Mouse (Mus musculus) cerebellum, adult 11-12 months (tissue): Measurements from ENCODE around the gene Tex30.
A peak's percentile ranks its signal among the peaks of the same experiment; 100 is the strongest.
"Not testable (repeated sequence)": the region's sequence is repeated elsewhere in the genome, so short reads cannot be mapped to it uniquely, and the experiment has no call there.

Experiments used
- DNase-seq: peaks from one replicate; pipeline ENCODE4 v3.0.0; 2022

Tex30 gene

DNA sequence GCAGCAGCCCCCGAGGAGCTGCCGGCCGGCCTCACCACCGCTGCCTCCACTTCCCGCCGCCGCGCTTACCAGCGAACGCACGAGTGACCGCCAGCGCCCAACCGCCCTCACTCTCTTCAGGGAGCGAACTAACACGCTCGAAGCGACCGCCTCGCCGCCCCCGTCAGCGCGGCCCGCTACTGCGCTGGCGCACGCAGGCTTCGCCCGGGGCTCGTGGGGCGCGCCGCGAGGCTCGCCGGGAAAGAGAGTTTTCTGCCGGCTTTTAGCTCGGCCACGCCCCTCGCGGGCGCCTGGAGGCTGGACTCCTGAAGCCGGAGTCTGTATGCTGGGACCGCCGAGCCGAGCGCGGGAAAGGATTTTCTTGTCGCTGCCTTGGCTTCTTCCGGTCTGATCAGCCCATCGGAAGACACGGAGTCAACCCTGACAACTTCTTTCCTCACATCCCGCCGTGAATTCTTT is at the start of gene Tex30:
Gene Tex30 (minus strand): TSS at position 183 of the 459 bp plus-strand sequence.
- peak; percentile 92 for DNase-seq

DNA sequence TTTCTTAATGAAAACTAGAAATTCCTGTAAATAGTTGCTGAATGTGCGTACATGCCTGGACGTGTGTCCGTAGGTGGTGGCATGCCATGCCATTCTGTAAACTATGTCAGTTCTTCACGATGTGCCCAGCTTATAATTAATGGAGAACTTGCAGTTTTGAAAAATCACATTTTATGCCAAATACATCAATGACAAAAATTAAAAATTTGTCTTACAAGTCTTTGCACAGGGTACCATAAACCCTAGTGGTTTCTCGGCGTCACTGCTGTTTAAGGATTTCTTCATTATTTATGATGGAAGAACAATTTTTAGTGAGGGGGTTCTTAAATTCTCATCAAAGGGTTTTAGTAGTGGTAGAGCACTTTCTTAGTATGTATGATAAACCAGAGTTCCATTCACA is 46.5 kb upstream of the Tex30 start:
- no peak for DNase-seq

DNA sequence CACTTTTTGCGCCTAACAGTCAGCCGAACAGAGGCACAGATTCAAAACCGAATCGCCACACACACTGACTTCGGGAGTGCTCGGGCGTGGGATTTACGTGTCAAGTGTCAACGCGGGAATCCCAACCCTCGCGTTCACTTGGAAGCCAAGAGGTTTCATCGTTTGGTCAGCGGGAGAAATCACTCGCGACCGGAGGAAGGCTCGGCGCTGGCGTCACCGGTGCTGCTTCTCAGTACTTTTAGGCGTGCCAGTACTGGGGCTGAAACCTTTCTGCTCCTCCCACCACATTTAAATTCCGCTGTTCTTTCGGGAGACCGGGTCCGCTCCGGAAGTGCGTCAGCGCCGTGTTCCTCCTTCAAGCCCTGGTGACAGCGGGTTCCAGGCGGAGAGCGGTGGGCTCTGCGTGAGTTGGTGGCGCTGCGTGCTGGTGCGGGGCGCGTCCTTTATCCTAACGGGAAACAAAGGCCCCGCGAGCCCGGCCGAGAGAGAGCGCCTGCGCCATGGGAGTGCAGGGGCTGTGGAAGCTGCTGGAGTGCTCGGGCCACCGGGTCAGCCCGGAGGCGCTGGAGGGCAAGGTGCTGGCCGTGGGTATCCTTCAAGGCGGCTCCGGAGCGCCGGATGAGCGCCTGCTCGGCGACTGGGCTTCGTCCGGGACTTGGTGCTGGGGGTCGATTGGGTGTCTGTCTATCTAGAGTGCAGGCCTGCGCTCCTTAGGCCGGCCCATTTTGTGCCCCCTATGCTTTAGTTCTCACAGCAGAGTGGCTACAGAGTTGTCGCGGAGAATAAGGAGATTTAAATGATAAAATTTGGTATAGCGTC is 45.5 kb upstream of the Tex30 start, which contains the start of gene Ercc5:
Gene Ercc5 (plus strand): TSS at position 182 of the 819 bp plus-strand sequence.
- DNase-seq, result peak; percentile 81

DNA sequence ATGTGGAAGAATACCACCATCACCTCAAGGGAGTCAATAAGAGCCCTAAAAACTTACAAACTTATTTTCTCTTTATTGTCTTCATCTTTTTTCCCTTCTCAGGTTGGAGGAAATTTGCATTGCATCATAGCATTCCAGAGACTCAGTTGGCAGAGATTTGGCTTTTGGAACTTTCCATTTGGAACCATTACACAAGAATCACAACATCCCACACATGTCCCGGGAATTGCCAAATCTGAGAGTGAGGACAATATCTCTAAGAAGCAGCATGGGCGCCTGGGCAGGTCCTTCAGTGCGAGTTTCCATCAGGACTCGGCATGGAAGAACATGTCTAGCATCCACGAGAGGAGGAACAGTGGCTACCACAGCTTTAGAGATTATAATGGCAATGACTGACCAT is 40.5 kb upstream of the Tex30 start:
- DNase-seq, result no peak

DNA sequence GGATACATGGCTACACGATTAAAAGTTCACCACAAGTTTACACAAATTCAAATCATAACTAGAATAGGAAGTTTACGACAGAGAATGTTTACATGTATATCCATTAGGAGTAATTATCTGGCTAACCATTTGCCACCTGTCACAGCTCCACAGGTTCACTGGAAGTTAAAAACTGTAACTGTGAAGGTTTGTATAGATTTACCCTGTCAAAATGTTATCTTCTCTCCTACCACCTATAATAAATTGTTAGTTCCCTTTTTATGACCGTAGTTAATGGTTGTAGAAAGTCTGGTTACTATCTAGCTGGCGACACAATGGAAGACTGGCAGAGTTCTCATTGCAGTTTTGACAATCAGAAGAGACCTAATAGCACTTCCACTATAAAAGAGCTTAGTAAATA is 38.0 kb upstream of the Tex30 start:
- DNase-seq, result no peak

DNA sequence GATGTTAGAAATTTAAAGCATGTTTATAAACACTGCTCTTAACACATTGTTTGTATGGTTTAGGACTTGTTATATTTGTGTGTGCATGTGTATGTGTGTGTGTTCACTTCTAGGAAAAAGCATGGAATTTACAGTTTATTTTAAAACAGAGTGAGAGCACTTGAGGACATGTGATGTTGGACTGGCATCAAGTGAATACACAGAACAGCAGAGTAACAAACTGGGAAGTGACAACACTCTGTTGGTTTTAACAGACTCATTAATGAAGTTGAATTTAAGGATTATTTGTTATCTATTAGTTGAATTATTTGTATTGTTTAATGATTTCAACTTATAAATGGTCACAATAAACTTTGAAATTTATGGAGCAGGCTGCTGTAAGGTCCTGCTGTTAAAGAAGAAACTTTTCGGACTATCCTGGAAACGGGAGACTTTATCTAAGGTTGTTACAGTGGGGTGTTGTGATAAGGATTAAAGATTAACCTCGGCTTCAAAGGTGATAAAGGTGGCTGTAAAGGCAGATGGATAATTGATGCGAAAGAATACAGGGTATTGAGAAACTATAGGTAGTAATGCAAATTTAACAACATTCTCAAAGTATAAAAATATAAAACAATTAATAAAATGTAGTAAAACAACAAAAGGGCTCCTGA is 27.8 kb upstream of the Tex30 start:
- no peak for DNase-seq

DNA sequence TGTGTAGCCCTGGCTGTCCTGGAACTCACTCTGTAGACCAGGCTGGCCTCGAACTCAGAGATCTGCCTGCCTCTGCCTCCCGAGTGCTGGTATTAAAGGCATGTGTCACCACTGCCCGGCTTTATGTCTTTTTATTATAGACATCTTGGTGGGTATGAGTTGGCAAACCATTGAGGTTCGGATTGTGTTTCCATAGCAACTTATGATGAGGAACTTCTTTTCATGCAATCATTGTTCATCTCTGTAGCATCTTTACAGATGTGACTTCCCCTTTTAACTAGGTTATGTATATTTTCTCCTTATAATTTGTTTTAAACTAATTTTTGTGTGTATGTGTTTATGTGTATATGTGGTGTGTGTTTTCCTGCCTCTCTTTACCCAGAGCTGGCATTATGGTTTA is 23.3 kb upstream of the Tex30 start:
- DNase-seq, result no peak

DNA sequence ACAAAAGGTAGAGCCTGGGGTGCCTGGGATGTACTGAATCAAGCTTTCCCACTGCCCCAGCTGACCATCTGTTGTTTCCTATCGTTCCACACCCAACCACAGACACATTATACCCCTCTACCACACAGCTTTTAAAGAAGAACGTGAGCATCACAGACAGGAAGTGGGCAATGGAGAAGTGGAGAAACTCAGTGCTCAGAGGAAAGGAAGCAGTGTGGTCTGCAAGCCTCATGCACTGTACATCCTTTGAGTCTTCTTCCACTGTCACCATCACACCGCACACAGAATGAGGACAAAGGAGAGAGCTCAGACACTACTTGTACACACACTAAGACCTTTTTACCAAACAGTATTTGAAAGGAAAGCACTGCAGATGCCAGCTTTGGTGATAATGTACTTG is 20.0 kb upstream of the Tex30 start:
- DNase-seq, result no peak

DNA sequence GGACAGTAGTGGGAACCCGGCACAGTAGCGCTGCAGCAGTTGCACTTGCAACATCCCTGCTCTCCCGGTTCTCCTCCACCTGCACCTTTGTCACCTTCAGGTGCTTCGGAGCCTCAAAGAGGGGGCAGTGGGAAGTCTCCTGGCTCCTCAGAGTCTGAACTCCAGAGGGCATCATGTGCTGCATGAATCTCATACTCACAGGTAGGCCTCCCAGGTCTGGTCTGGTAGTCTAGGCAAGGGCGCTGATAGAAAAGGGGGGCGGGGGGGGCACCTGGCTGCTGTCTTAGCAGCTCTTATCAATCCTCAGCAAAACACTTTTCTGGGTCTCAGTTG is 17.8 kb upstream of the Tex30 start:
- no peak for DNase-seq

DNA sequence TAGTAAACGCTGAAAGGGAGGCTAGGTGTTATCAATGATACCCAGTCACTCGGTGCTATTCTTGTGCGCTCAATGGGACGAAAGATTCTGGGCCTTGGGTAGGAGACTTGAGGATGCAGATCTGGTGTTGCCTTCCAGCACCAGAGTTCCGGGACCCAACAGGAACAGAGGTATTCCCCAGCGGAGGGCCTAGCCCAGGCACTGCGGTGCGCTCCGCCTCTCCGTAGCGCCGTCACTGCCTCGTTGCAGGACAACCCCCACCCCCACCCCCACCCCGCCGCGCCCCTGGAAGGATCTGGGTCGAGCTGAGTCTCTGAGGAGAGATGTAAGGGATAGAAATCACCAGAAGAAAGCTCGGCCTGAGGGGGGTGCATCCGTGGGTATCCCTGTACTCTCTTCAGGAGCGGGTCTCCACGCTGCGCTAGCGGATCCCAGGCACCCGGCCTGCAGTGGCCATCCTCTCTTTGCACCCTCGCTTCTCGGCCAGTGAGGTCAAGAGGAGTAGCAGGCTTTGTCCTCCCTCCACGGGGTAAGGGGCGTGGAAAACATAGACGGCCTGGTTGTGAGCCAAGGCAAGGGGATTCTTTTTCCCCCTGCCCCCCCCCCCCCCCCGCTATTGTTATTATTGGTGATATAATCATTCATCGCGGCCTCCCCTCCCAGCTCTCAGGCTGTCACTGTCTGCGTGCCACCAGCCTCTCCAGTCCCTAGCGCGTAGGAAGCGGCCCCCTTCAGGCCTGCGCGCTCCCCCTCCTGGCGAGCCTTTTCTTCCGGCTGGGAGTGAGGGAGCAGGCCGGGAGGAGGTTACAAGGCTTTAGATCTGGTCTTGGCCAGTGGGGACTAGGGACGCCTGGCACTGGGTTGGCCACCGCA is 17.2 kb upstream of the Tex30 start:
- peak; percentile 87 for DNase-seq

DNA sequence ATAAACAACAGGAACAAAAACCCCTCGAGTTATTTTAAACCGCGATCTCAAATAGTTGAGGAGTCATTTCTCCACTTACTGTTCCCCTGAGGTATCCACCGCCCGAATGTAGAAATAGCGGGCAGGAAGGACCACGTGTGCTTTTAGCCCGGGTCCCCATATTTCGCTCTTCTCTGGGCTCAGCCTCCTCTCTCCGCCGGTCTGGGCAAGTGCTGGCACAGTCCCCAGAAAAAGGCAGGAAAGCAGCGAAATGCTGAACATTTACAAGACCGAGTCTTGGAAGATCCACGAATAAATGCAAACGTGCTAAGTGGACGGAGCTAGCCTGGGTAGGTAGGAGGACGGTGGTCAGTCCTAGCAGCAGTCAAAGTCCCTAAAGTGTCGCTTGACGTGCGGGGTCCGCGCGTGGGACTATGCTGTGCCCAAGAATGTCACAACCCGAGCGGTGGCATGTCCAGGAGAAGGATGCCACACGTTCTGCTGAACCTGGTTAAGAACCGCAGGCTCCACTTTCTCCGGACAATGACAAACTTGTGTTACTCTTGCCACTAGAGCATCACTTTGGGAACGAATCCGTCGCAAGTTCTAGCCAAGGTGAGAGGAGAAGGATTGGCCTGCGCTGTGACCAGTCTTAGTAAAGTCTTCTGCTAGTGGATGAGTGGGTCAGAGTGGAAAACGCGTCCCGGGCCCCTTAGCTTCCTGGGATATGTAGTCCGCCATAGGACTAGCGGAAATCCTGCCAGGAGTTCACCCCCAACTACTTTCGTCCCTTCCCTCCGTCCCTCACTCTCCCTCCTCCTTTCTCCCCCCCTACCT is 16.2 kb upstream of the Tex30 start, which contains the start of the genes Kdelc1 and Bivm:
Gene Kdelc1 (minus strand): TSS at position 570 of the 816 bp plus-strand sequence.
Gene Bivm (plus strand): TSS at position 719 of the 816 bp plus-strand sequence.
- peak; percentile 92 for DNase-seq

DNA sequence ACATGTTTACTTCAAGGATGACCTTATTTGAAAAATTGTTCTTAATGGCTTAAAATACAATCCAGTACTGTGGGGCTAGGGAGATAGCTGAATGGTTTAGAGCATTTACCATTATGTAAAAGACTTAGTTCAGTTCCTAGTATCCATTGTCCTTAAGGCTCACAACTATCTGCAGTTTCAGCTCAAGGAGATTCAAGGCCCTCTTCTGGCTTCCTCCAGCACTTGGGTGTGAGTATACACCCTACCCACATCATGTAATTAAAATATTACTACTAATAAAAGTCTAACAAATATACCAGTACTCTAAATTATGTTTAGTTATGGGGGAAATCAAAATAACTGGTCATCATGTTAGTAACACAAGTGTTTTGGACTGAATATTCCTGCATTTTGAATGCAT is 15.3 kb upstream of the Tex30 start:
- DNase-seq, result no peak

DNA sequence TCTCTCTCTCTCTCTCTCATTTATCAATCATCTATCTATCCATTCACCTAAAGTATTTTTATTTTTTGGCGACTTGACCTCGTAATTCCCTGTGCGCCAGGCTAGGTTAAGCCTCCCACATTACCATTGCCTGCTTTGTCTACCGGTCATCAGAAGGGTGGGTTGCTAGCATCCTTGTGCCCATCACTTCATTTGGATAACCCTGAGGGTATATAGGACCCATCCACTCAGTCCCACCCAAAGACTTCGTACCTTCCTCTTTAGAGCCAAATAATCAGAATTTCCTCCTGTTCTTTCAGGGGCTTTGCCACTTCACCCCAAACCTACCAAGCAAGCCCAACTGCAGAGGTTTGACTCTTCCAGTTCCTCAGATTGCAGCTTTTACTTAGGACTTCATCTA is 698 bp upstream of the Tex30 start:
- peak; percentile 20 for DNase-seq

DNA sequence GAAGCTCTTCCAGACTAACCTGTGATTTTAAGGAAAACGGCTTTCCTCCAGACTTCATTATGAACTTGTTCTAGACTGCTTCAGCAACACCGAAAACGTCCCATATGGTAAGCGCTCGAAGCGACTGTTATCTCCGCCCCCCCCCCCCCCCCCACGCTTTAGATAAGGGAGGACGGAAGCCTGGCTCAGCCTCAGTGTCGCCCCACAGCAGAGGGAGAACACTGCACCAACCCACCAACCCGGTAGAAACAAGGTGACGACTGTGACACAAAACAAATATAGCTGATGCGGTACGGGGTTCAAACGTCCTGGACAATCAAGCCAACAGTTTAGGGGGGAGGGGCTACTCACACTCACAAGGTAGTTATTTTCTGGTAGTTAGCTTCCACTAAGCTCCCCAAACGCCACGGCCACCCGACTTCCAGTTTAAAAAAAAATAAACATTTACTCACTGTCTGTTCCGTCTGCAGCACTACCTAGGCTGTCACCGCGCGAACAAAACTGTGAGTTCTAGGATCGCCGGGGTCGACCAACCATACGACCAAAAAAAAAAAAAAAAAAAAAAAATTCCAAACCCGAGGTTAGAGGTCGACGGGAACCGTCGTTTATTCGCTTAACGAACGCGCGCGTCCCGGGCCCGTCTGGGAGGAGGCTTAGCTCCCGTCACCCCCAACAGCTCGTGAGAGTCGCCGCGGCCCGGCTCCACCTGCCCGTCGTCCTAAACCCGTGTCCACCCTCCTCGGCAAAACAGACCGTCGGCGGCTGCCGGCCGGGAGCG is 604 bp downstream of the Tex30 start:
- peak; percentile 56 for DNase-seq

DNA sequence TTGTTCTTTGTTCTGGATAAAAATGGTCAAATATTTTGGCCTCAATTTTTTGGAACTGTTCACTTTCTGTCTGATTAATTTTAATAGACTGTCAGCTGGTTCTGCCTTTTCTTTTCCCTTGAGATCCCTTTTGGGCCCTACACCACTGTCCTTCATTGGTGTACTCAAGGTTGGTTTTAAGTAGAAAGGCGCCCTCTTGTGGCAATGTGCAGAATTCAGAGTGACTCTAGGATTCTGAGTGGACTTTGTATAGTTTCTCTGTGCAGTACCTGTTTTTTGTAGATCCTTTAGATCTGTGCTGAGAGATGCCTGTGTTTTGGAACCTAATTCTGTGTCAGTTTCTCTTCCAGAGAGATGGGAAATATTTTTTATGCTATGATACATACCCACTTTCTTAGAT is 37.6 kb downstream of the Tex30 start:
- no peak for DNase-seq

DNA sequence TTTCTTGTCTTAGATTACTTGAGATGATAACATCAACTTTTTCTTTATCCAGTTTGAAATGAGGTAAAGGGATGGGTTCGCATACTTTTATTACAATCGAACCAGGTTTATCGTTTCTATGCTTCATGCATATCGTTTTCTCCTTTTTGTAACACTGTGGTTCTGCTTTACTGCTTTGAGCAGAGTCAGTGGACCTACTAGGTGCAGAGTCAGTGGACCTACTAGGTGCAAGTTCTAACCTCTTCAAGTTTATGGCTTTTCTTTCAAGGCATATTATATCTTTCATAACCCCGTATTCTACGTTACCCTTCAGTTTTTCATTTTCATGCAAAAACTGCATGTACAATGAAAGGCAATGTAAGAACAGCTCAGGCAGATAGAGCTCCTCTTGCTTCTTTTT is 38.8 kb downstream of the Tex30 start:
- no peak for DNase-seq

DNA sequence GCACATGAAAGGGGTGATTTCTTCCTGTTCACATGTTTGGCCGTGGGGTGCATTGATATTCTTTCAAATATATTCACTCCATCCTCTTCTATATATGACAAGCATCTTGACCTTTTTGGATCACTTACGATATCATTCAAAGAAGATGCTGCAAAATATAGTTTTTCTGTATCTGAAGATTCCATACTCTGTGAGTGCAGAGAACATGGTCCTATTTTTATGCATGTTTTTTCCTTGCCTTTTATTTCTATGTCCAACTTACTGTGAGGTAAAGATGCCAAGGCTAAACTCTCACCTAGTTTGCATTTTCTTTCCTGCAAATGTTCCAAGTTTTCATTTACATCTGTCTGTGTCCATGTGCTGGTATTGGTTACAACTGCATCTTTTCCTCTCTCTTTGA is 40.4 kb downstream of the Tex30 start, which contains the start of gene Gm8251:
Gene Gm8251 (minus strand): TSS at position 101 of the 400 bp plus-strand sequence.
- no peak for DNase-seq

DNA sequence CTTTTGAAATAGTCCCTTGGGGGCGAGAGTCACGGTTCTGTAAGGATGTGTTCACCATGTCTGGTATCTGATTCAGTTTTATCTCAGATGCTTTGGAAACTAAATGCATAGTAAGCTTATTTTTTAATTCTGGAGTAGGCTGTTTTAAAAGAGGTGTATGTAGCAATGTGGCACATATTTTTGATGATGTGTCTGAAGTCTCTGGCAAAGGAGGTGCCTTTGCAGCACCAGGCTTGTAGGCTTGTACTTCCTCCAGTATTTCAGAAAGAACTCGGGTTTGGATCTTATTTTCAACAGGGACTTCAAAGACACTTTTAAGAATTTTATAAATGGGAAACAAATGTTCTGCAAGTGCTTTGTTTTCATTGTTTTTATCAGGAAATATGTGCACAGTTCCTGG is 44.4 kb downstream of the Tex30 start:
- no peak for DNase-seq

DNA sequence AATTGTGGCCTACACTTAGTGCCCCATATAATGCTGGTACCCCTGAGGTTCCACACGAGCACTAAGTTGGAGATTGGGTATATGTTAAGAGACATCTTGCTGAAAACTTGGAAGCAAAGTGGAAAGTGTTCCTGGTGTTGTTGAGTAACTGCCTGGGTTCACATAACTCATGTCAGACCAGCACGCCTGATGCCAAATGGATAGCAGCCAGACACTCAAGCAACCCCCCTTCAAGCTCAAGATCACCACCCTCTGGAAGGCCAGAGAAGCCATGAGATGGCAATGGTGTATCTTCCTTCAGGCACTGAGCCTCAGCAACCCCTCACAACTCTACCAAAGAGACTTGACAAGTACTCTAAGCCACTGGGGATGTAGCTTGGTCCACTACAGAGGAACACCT is 55.7 kb downstream of the Tex30 start:
- DNase-seq, result no peak

DNA sequence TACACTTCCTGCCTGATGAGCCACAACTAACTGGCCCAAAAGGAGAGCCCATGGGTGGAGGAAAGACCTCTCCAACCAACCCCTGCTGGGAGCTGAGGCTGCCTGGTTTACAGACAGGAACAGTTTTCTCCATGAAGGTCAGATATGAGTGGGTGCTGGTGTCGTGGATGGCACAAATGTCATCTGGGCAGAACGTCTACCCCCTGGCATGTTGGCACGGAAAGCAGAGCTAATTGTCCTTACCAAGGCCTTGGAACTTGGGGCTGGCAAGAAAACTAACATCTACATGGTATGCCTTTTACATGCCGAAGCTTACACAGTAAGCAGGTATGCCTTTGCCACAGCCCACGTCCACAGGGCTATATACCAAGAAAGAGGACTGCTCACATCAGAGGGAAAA is 56.6 kb downstream of the Tex30 start:
- DNase-seq, result not testable (repeated sequence)

DNA sequence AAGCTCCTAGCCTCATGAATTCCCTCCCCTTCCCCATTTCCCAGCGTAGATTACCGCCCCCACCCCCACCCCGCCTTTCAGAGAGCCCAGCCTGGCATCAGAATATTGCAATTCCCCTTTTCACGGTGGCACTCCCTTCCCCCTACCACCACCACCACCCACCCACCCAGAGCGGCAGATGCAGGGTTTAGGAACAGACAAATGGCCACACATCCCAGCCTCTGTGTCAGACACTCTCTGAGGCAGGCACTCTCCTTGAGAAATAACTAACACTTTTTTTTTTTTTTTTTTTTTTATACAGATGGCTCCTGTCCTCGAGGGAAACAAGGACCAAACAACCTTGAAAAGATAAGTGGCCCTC is 59.7 kb downstream of the Tex30 start:
- no peak for DNase-seq
